Mouse (Mus musculus) heart, adult 8-10 months (tissue): ENCODE data around the gene Mttp. TPM values are rescaled to one million over a fixed set of nuclear protein-coding genes. Genes with fewer than 3 reads are reported as not detected.

Experiments used
- DNase-seq: peaks from one replicate; pipeline ENCODE4 v3.0.0; 2022; ENCODE audit warnings: low spot score
- total RNA-seq, 4 experiments: library from RNA; stranded (reverse); gene quantifications; 2 replicates each; pipeline ENCODE4 v1.2.4; 2022

Gene Mttp
- total RNA-seq, 4 experiments from 2014 or later: 6.6 to 8.4 (median 7.4) TPM

- DNase-seq: no peak
Measured at GRCm38 (mm10) chr3:138083896-138084295, 60.9 kb downstream of the Mttp start.

- DNase-seq: no peak
Measured at GRCm38 (mm10) chr3:138083073-138083637, 61.6 kb downstream of the Mttp start.

- no peak for DNase-seq
Measured at GRCm38 (mm10) chr3:138078701-138079100, 66.1 kb downstream of the Mttp start.

- no peak for DNase-seq
Measured at GRCm38 (mm10) chr3:138077476-138078340, 67.1 kb downstream of the Mttp start.

GRCm38 (mm10) chr3:138075209-138075608, 69.6 kb downstream of the Mttp start:
- DNase-seq: peak; percentile 48

GRCm38 (mm10) chr3:138074214-138074613, 70.6 kb downstream of the Mttp start:
- DNase-seq: no peak

GRCm38 (mm10) chr3:138071476-138072073, 73.2 kb downstream of the Mttp start:
- DNase-seq: no peak

- no peak for DNase-seq
Measured at GRCm38 (mm10) chr3:138071004-138071403, 73.8 kb downstream of the Mttp start.

GRCm38 (mm10) chr3:138069756-138070511, 74.8 kb downstream of the Mttp start:
- no peak for DNase-seq

- no peak for DNase-seq
Measured at GRCm38 (mm10) chr3:138068103-138068502, 76.7 kb downstream of the Mttp start.

- no peak for DNase-seq
Measured at GRCm38 (mm10) chr3:138067288-138067687, 77.5 kb downstream of the Mttp start, which contains the start of gene Gm5105. Gene Gm5105, minus strand, starts transcription at chr3:138067388.

- DNase-seq: no peak
Measured at GRCm38 (mm10) chr3:138066348-138066856, 78.4 kb downstream of the Mttp start.

- no peak for DNase-seq
Measured at GRCm38 (mm10) chr3:138065930-138066329, 78.8 kb downstream of the Mttp start.

- no peak for DNase-seq
Measured at GRCm38 (mm10) chr3:138064732-138065645, 79.8 kb downstream of the Mttp start, which contains the start of gene 1110002E22Rik. Gene 1110002E22Rik, plus strand, starts transcription at chr3:138065052.

GRCm38 (mm10) chr3:138063731-138064329, 80.9 kb downstream of the Mttp start:
- peak; percentile 67 for DNase-seq

GRCm38 (mm10) chr3:138062673-138063072, 82.1 kb downstream of the Mttp start:
- DNase-seq: no peak

GRCm38 (mm10) chr3:138061205-138061911, 83.4 kb downstream of the Mttp start:
- no peak for DNase-seq

- DNase-seq: no peak
Measured at GRCm38 (mm10) chr3:138060429-138060828, 84.3 kb downstream of the Mttp start.

GRCm38 (mm10) chr3:138058226-138058625, 86.5 kb downstream of the Mttp start:
- DNase-seq: no peak
